Mouse (Mus musculus) cerebellum, postnatal 25 days (tissue): ENCODE data around the gene Kcnh1.

Source experiments
- DNase-seq, 2 experiments: peaks; one replicate each; pipeline ENCODE4 v3.0.0; 2021; ENCODE audit warnings: mixed read lengths in 2 of 2

Kcnh1 gene

DNA sequence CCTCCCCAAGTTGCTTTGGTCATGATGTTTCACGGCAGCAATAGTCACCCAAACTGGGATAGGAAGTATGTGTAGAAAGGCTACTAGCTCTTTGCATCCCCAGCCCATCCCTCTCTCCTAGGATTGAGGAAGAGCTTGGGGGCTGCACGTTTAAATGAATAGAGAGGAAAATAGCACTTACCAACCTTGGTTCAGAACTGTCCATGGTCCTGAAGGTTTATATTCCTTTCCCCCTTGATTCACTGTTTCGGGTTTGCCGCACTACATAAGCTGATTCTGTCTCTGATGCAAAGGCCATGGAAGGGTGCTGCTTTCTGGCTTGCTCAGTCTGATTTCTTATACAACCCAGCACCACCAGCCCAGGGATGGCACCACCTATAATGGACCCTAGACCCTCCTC is 281.8 kb downstream of the Kcnh1 start:
- DNase-seq: no peak

DNA sequence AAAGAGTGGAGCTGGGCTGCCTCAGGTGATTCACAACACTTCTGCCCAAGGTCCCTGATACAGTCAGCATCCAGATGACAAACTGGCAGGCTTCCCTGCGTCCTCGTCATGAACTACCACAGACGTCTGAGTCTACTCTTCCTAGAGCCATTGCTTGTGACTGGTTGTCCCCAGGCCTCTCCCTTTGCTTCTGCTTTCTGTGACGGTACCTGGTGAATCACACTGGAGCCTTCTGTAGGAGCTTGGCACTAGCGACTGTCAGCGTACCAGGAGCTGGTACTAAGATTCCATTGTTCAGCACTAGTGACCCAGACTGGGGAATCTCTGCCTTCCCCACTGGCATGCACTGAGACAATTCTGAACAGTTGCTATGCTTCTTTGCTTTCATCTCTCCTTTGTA is 282.6 kb downstream of the Kcnh1 start:
- no peak for DNase-seq

DNA sequence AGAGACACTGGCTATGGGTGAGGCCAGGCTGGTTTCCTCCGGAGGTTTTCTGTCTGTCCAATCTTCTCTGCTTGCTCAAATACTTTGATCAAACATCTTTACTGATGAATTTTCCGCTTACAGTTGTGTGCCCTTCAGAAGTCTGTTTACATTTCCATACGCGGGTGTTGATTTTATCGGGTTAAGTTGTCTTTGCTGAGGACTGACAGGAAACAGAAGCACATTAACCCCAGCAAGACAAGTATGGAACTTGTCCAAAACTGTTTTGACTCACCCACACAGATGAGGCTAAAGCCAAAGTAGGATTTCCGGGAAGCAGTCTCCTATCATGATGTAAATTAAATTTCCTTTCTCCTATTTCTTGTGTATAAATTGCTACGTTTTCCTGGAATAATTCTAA is 286.1 kb downstream of the Kcnh1 start:
- no peak for DNase-seq

DNA sequence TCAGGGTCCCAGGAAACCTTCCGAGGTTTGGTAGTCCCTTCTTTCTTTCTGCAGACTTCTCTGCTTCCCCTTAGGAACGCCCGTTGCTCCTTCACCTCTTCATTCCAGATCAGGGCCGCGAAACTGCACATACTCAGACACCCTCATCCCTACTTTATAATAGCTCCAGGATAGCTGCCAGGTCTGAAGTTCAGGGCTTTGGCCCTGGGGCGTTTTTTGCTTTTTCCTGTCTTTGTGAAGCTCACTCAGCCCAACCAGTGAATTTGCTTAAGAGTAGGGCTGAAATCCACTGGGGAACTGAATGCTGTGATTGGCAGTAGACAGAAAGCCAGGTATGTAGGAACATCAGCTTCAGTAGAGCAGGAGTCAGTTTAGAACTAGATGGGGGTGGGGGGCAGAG is 287.0 kb downstream of the Kcnh1 start:
- no peak for DNase-seq

DNA sequence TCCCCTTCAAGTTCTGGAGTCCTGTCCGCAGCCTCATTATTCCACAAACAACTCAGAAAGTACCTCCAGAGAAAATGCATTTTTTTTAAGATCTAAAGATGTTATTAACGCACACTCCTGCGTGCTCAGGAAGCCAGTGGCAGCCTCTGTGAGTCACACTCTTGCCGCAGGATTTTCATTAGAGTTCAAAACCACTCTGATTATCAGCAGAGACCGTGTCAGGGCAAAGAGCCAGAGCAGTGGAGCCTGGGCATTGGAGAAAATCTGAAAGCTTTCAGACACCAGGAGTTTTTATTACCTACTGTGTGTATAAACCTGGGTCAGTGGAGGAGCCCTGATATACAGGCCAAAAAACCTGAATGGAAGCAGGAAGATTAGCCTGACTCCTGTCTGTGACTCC is 287.6 kb downstream of the Kcnh1 start:
- DNase-seq: peak in 1 of 2 experiments; percentile 34

DNA sequence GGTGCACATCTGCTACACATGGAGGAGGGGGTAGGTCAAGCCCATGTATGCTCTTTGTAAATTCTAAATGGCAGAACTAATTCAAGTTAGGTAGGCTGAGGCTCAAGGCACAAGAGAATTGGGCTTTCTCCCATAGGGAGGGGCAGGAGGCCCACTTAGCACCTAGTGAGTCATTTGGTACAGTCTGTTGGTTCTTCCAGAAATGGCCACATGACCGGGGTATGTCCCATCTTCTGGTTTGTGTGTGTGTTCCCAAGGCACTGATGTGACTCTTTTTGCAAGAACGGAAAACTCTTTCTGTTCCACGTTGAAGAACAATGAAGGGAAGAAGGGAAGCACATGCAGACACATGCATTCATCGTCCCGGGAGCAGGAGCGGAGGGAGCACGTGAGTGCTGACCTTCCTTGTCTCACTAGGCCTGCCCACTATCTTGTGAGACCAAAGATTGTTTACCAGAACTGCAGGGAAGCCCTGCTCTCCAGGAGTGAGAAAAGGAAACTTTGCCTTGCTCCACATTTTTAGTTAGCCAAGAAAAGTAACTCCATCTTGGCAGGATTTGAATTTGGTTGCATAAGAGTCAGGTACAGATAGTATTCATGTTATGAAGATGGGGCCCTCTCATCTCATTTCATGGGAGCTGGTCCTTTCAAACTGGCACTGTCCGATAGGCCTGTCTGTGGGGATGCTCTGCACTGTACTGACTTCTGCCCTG is 289.7 kb downstream of the Kcnh1 start:
- no peak for DNase-seq

DNA sequence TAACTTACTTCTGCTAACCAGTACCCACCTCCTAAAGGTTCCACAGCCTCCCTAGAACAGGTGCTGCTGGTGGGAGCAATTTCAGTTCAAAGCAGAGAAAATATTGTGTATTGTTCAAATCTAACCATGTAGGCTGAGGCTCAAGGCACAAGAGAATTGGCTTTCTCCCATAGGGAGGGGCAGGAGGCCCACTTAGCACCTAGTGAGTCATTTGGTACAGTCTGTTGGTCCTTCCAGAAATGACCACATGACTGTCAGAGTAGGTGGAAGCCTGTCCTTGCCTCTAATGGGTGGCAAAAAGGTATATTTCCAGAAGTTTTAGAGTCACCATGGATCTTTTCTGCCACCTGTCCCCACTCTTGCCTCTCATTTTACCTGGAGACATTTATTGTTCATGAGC is 290.9 kb downstream of the Kcnh1 start:
- no peak for DNase-seq

DNA sequence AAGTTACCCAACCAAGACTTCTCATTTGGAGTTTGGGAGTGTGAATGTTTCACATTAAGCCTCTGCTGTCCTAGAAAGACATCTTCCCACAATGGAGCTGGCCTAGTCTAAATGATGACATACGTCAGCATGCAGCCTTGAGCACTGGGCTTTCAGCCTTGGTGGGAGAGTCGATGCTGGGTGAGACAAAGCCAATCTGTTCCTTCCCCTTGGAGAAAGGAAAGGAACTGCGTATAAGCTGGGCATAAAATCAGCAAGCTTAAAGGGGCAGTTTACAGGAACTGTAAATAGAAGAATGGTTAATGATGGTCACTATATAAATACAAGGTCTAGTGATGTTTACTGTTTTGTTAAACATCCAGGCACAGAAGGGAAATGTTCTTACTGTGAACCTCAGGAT is 294.5 kb downstream of the Kcnh1 start:
- DNase-seq: no peak

DNA sequence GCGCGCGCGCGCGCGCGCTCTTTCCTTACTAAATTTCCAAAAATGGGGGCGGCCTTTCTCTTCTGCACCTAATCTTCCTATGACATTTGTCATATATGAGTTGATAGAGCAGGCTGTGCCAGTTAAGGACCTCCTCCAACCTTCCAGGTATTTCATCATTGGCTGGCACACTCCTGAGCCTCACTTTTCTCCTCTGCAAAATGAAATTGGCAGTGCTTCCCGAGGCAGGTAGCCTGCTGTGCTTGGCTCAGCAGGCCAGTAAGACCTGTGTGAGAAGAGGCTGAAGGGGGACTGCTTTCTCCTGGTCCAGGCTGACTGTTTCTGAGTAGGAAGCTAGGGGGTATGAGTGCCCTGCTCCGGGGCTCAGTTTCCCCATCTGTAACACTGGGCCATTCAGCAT is 297.0 kb downstream of the Kcnh1 start:
- DNase-seq: peak; percentile 79 to 83

DNA sequence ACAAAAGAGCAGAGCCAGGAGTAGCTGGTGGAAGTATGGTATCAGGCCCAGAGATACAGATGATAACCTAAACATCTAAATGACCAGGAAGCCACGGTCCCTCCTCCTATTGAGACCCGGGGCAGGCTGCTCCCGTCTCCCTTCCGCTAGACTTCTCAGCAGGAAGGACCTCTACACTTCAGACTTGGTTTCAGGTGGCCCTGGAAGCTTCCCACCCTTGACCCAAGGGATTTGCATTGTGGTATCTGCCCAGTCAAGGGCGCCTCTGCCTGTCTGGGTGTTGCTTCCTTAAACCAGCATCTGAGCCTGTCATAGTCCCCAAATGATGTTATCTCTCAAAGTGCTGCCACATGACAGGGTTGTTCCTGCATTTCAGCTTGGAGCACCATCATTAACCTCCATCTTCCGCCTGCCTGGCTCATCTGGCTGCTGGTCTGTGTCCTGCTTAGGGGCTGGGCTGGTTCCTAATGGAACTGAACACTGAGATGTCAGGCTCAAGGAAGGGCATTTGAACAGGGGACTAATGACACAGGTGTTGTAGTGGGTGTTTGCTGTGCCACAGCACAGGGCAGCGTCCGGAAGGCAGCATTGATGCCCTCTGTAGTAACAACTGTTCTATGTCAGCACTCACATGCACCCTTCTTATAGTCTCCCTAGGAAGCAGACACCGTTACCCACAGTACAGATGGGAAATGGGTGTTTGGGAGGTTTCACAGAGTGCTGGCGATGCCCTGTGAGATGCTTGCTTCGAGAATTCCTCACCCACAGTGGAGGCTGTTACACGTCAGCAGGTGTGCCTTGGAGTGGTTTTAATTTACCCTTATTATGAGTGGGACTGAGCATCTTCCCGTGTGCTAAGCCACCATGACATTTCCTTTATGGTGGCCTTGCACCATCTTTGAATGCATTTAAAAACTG is 299.6 kb downstream of the Kcnh1 start:
- DNase-seq: no peak

DNA sequence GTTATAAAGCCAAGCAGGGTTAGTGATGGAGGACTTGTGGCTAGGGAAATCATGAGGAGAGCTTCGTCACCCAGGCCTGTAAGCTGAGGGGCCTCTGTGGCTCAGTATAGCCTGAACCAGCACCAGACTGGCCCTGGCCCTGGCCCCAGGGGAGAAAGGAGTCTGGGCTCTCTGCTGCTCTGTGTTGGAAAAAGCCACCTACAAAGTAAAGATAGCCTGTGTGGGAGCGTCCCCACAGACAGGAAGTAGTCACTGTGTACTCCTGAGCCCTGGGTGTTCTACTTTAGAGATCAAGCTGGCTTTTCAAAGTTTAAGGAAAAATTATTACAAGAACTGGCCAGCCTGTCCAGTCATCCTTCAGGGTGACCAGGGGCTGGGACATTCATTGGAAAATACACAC is 306.9 kb downstream of the Kcnh1 start:
- no peak for DNase-seq

DNA sequence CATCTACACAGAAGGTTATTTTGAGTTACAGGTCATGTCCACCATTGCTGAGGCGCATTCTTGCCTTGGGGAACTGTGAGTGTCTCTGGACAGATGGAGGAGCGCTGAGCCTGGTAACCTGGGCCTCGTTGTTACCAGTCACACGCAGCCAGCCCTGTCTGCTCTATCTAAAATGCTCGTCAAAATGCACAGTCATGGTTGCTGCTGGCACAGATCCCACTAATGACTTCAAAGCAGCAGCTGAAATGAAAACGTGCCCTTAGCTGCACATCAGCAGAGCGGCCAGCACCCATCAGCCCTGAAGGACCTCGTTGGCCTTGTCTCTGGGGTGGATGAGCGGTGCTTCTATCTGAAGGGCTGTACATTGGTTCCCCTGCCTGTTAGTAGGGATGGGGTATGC is 311.4 kb downstream of the Kcnh1 start:
- DNase-seq: peak; percentile 44 to 54

DNA sequence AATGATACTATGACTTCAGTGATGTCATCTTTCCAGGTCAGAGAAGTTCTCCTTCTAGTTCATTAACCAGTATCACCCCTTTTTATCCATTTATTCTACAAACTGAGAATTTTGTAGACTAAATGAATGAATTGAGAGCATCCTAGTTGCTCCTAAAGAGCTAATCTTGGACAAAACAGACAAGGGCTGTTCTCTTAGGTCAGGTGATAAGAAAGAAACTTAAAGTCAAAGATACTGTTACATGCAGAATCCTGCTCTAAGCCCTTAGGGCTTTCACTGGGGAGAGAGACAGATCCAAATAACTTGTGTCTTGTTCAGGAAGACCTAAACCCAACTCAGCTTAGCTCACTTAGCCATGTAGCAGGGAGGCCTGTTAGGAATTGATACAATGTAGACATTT is 312.3 kb downstream of the Kcnh1 start:
- DNase-seq: no peak

DNA sequence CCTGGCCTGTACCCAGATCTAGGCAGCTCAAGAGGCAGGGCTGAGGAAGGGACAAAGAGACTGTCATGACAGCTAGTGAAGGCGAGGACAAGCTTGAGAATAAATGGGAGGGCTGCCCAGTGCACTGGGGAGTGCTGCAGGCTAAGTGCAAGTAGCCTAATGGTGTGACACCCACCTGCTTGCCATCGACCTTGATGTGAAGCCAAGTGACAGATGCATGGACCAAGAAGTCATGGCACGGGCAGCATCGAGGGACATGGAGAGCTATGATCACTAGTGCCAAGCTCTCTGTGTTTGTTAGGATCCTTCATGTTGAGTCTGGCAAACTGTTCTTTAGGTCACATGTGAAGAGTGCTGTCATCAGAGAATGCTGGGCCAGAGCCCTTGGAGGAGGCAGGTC is 313.1 kb downstream of the Kcnh1 start:
- DNase-seq: peak; percentile 48 to 66

DNA sequence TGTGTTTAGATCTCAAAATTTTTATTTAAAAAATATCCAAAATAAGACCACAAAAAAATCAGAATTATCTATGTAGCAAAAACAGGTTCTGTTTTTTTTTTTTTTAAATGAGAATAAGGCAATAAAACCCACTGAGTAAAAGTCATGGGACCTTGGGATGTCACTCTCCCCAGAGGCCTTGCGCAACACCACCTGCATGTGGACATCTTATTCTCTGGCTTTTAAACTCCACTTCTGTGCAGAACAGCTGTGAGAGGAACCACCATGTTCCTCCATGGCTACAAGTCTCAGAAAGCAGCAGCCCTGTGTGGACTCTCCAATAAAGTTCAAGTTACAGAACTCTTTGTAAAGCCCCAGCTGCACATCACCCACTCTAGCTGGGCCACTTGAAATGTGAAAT is 322.2 kb downstream of the Kcnh1 start:
- peak in 1 of 2 experiments; percentile 2 for DNase-seq

DNA sequence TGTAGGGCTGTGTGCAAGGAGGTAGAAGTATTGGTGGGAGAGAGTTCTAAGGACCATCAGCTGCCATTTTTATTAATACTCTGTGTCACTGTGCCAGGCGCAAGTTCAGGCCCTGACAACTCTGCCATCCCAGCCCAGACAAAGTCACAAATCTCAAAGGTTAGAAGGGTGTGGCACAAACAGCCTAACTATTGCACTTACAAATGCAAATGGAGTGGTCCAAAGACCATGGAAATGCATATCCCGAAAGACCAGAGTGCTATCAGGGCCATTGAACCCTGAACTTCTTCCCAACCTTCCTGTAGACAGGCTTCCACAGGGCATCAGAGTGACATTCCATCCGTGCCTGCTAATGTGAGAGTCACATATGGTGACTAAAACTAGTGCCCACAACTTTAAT is 324.8 kb downstream of the Kcnh1 start:
- peak in 1 of 2 experiments; percentile 1 for DNase-seq

DNA sequence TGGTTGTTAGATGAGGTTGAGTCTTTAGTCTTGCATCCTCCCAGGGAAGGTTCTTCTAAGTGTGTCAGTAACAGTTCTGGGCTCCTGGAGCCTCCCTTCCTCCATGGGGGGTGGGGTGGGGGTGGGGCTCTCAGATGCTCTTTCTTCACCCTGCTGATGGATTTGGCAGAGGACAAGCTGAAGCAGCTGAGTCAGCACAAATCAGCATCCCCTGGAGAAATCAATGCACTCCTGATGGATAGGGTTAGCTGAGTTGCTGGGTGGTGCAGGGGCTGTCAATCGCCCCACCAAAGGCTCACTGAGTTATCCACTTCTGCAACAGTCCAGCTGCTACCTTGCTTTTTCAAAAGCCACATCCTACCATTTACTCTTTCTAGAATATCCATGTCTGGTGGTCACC is 329.1 kb downstream of the Kcnh1 start:
- no peak for DNase-seq

DNA sequence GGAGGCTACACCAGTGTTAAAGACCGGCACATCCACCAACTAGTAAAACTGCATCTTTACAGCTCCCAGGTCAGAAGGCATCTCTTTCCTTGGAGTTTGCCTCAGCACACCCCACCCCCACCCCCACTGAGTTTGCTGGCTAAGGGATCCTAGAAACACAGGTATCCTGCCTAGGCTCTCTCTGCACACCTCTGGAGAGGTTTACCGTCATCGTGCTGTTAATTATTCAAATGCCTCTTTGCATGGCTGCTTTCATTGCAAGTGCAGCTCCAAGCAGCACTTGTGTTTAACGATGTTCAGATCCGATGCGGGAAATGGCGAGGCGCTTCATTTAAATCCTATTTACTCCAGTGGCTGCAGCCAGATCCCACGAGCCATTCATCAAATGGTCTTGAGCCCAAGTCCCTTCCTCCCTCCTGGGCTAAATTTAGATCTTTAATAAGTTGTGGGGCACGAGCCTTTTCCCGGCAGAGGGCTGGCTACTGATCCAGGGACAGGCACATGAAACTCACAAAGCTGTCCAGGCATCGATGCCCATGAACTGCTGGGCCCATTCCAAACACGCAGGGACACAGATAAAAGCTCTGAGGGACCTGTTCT is 330.4 kb downstream of the Kcnh1 start:
- DNase-seq: peak in 1 of 2 experiments; percentile 17

DNA sequence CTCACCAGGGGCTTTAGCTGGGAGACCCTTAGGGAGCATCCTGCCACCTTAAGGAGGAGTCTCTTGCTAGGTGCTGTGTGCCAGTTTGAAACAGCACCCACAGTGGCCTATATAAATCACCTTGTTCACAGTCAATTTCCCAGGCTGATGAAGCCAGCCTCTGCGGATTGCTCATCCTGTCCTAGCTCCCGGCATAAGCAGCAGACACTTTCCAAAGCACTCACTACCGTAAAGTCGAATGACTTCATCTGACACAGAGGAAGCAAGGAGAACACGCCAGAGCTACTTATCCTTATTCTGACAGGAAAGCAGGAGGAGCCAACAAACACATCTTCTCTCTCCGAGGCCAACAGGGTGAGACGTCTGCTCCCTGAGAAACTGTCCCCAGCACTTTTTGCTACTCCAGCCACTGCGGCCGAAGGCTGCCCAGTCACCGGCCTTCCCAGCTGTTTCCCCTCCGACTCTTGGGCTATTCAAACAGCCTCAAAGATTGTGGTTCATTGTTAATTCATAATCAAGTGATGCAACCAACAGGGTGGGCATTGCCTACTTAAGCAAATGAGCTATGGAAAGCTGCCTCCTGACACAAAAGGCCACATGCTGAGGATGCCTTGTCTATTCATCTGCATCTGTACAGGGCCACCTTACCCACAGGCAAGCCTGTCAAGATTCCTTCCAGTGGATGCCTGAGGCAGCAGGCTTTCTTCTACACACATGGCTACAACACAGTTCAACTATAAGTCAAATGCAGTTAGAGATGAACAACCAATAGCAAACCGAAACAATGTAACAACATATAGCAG is 332.0 kb downstream of the Kcnh1 start:
- DNase-seq: peak in 1 of 2 experiments; percentile 5

DNA sequence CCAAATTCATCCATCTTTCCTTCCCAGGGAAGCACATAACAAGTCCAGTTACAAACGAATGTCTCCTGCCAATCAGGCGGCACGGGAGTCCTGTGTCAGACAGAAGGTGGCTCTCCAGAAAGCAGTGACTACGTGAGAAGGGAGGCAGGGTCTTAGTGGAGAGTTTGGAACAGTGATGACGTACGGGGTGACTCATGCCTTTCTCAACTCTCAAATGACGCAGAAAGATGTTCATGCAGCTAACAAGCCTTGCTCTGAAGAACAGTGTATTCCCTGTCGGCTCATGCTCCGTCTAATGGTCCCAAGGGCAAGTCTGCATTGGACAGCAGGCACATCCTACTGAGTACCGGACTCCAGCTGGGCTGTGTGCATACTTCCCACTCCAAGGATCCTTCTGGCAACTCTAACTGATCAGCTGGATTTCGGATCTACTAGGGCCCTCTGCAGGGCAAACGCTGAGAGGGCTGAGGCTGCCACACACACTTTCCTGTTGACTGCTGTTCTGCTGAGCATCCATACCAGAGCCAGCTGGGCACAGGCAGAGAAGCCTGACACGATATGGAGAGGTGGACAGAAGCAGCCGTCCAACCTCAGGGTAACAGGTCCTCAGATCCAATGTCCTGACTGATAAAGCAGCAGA is 335.3 kb downstream of the Kcnh1 start:
- DNase-seq: peak; percentile 36 to 44

DNA sequence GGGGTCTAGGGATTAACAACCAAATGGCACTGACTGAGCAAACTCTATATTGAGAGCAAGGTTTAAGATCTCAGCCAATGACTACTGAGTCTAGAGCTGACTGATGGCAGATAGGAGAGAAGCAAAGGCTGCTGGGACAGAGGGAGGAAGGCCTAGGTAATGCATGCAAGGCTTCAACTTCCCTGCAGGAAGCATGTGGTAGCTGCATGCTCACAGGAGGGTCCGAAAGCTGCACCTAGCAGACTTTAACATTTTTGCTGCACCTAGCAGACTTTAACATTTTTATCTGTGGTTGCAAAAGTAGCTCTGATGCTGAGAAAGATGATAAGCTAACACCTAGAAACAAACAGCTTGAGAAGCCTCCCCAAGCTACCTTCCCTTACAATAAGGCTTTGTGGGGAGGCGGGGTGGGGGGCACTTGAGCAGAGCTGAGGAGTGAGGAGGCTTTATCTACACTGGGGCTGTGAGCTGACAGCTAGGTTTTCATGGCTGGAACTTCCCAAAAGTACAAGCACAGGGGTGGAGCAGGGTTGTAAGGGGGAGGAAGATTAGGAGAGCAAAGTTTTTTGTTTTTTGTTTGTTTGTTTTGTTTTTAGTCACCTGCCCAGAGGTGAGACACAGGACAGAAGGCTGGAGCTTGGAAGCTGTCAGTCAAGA is 341.0 kb downstream of the Kcnh1 start:
- no peak for DNase-seq

DNA sequence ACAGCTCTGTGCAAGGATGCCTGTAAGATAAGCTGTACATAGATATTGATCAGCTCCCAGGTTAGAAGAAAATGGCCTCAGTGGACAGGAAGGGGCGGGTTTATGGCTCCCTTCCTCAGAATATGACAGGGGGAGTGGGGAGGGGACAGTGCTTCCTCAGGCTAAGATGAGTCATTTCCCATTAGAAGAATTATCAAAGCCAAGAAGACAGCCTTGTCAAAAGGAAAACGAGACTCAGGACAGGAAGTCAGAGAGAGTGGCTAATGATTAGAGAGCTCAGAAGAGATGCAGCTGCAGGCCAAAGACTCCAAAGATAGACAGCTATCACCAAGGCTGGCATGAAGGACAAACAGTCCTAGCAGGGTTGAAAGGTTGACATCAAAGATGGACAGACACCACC is 341.6 kb downstream of the Kcnh1 start:
- no peak for DNase-seq
